Comparison of ENCODE assay signal across 19 mouse cellular contexts in genomic region chr19:38357956-38358623, GRCm38 (mm10). TPM values are rescaled to one million over a fixed set of nuclear protein-coding genes. Genes with fewer than 3 reads are reported as not detected.
DNase-seq lines count a peak whose midpoint lies in the region; ATAC-seq and TF ChIP-seq lines count a peak whose summit lies in the region.
"Had no signal": no experiment of that assay in that cellular context is flagged by ENCODE, and none has a peak within 500 bp of the region (broad histone marks: within the 10 kb centered on the region; RNA-seq: fewer than 3 reads in every experiment).

No protein-coding gene starts in this region.

- no peak overlapping the region for H3K4me2 ChIP-seq in limb, embryonic 11.5 days (ENCODE audit: low read depth, severe bottlenecking)
- H3K4me2 ChIP-seq in limb, embryonic 14.5 days (replicated peaks; ENCODE audit: low read depth, low read length, severe bottlenecking): no peak overlapping the region
- H3K4me2 ChIP-seq: hindbrain, embryonic 13.5 days; midbrain, embryonic 12.5 days; neural tube, embryonic 15.5 days had no signal

- no peak for TF ChIP-seq POLR2A in limb, embryonic 14.5 days (IDR thresholded peaks at IDR 0.05; ENCODE audit: borderline replicate concordance, extremely low read depth, insufficient read depth, insufficient read length)

- WGBS in limb, embryonic 11.5 days: 50% methylated on average over 9 of the region's 9 CpGs
- WGBS in limb, embryonic 10.5 days: 55% methylated on average over 9 of the region's 9 CpGs
- WGBS in limb, embryonic 14.5 days: 19% methylated on average over 9 of the region's 9 CpGs

- H3K36me3 ChIP-seq in limb, embryonic 11.5 days (ENCODE audit: control insufficient read depth, insufficient read depth, low read length): no peaks in the 10 kb centered on the region
- no peaks in the 10 kb centered on the region for H3K36me3 ChIP-seq in limb, embryonic 10.5 days
- no peaks in the 10 kb centered on the region for H3K36me3 ChIP-seq in limb, embryonic 14.5 days (ENCODE audit: control insufficient read depth, insufficient read depth, low read length)
- H3K36me3 ChIP-seq: hindbrain, embryonic 13.5 days; midbrain, embryonic 12.5 days; neural tube, embryonic 15.5 days had no signal

- ATAC-seq in limb, embryonic 11.5 days (ENCODE audit: insufficient number of reproducible peaks, low FRiP score, low TSS enrichment, low read depth): no peak
- ATAC-seq in limb, embryonic 14.5 days (ENCODE audit: low FRiP score, low read depth): peak; percentile 81
- ATAC-seq: activated CD4-positive, CD25-positive, alpha-beta regulatory T cell, adult 4 months; forebrain, embryonic 16.5 days; Patski had no signal

- no peak overlapping the region for H3K4me3 ChIP-seq in limb, embryonic 11.5 days (ENCODE audit: low read depth, low read length)
- H3K4me3 ChIP-seq in limb, embryonic 10.5 days: no peak overlapping the region
- H3K4me3 ChIP-seq in limb, embryonic 14.5 days (replicated peaks; ENCODE audit: low read length): no peak overlapping the region
- H3K4me3 ChIP-seq in layer of hippocampus, adult 2 months: no peak overlapping the region
- H3K4me3 ChIP-seq: hindbrain, embryonic 13.5 days; midbrain, embryonic 12.5 days; neural tube, embryonic 15.5 days had no signal

- H3K4me1 ChIP-seq in limb, embryonic 11.5 days (ENCODE audit: control insufficient read depth, insufficient read depth, low read length): no peaks in the 10 kb centered on the region
- H3K4me1 ChIP-seq in limb, embryonic 10.5 days: peaks cover 10% of the 10 kb centered on the region; the same call in 1 of the 2 replicates
- peaks cover 15% of the 10 kb centered on the region for H3K4me1 ChIP-seq in limb, embryonic 14.5 days (ENCODE audit: control insufficient read depth, insufficient read depth, low read length)
- H3K4me1 ChIP-seq: hindbrain, embryonic 13.5 days; midbrain, embryonic 12.5 days; neural tube, embryonic 15.5 days had no signal

- H3K27ac ChIP-seq in limb, embryonic 11.5 days (replicated peaks; ENCODE audit: low read depth, low read length): no peak overlapping the region
- no peak overlapping the region for H3K27ac ChIP-seq in limb, embryonic 10.5 days
- H3K27ac ChIP-seq in limb, embryonic 14.5 days (replicated peaks; ENCODE audit: low read depth, low read length): no peak overlapping the region
- H3K27ac ChIP-seq in layer of hippocampus, adult 2 months: no peak overlapping the region
- H3K27ac ChIP-seq: hindbrain, embryonic 13.5 days; midbrain, embryonic 12.5 days; neural tube, embryonic 15.5 days had no signal

- DNase-seq in adrenal gland, postnatal 36 days: peak; percentile 26 to 27
- DNase-seq in adrenal gland, postnatal 25 days: no peak
- peak; percentile 49 for DNase-seq in limb, embryonic 11.5 days (ENCODE audit: low spot score)
- no peak for DNase-seq in limb, embryonic 10.5 days (ENCODE audit: low spot score)
- peak; percentile 38 for DNase-seq in forelimb bud, embryonic 11.5 days (ENCODE audit: low read depth, low spot score)
- peak; percentile 90 for DNase-seq in limb, embryonic 14.5 days (ENCODE audit: low spot score)
- no peak for DNase-seq in layer of hippocampus, adult 2 months (ENCODE audit: low spot score in 2 of 2)
- no peak for DNase-seq in cerebellum, adult 11 months
- DNase-seq: cerebellum, adult 18-20 months; kidney, adult 8-10 months; lung, postnatal 36 days; right cerebral cortex, postnatal 4 days; thymus, postnatal 4 days had no signal

- H3K27me3 ChIP-seq in limb, embryonic 11.5 days (ENCODE audit: control insufficient read depth, insufficient read depth, low read length): no peaks in the 10 kb centered on the region
- H3K27me3 ChIP-seq in limb, embryonic 10.5 days (ENCODE audit: low read depth, poor library complexity, severe bottlenecking): no peaks in the 10 kb centered on the region
- H3K27me3 ChIP-seq in limb, embryonic 14.5 days (ENCODE audit: control insufficient read depth, insufficient read depth, low read length): no peaks in the 10 kb centered on the region
- H3K27me3 ChIP-seq: hindbrain, embryonic 13.5 days; midbrain, embryonic 12.5 days; neural tube, embryonic 15.5 days; Patski had no signal

- no peak for TF ChIP-seq CTCF in layer of hippocampus, adult 2 months (conservative IDR thresholded peaks at IDR 0.05)

- no peaks in the 10 kb centered on the region for H3K9me3 ChIP-seq in limb, embryonic 11.5 days (ENCODE audit: control insufficient read depth, low read length)
- no peaks in the 10 kb centered on the region for H3K9me3 ChIP-seq in limb, embryonic 10.5 days (replicated peaks)
- no peaks in the 10 kb centered on the region for H3K9me3 ChIP-seq in limb, embryonic 14.5 days (ENCODE audit: control insufficient read depth, low read length)
- H3K9me3 ChIP-seq: hindbrain, embryonic 13.5 days; midbrain, embryonic 12.5 days; neural tube, embryonic 15.5 days had no signal

- no peak overlapping the region for H3K9ac ChIP-seq in limb, embryonic 11.5 days (ENCODE audit: low read length)
- no peak overlapping the region for H3K9ac ChIP-seq in limb, embryonic 14.5 days (ENCODE audit: low read depth, low read length, severe bottlenecking)
- H3K9ac ChIP-seq: hindbrain, embryonic 13.5 days; midbrain, embryonic 12.5 days; neural tube, embryonic 15.5 days had no signal

RNA-seq across cellular contexts. Expression of gene Slc35g1, which starts 37.7 kb away (rescaled TPM):
- 10 to 100 TPM; 17.3 to 20.2 TPM for total RNA-seq in adrenal gland, postnatal 36 days (2021)
- 22.5 and 28.3 TPM in 2 replicates for total RNA-seq in adrenal gland, postnatal 25 days (2021)
- 3.5 and 4.3 TPM in 2 replicates for polyA plus RNA-seq in limb, embryonic 11.5 days (2014; fragmentation: Nextera tagmentation; extraction: Ambion mirVana)
- 3.1 and 4.9 TPM in 2 replicates for polyA plus RNA-seq in limb, embryonic 10.5 days (2016; fragmentation: Nextera tagmentation; extraction: Ambion mirVana)
- 3.8 and 4.2 TPM in 2 replicates for polyA plus RNA-seq in limb, embryonic 14.5 days (2012; rRNA removed)
- polyA plus RNA-seq in limb, embryonic 14.5 days (2014; fragmentation: Nextera tagmentation; extraction: Ambion mirVana): 2.6 and 3.1 TPM in 2 replicates
- 1 to 10 TPM; 2.4 to 3.1 TPM for total RNA-seq in layer of hippocampus, adult 2 months (2021)

Comparison
In these comparisons a context has a peak if more than half of its experiments do, and no peak if none do; other contexts are left out.
1. DNase-seq: peak in adrenal gland, postnatal 36 days (2 of 2), limb, embryonic 11.5 days (single experiment), forelimb bud, embryonic 11.5 days (single experiment) and limb, embryonic 14.5 days (single experiment); none in adrenal gland, postnatal 25 days (single experiment), limb, embryonic 10.5 days (single experiment), layer of hippocampus, adult 2 months (0 of 2) and cerebellum, adult 11 months (single experiment).